9 mouse cellular contexts compared by ENCODE assay signal in genomic region chrX:153389291-153389690, GRCm38 (mm10).
DNase-seq lines count a peak whose midpoint lies in the region; ATAC-seq and TF ChIP-seq lines count a peak whose summit lies in the region.
"Had no signal": no experiment of that assay in that cellular context is flagged by ENCODE, and none has a peak within 500 bp of the region (broad histone marks: within the 10 kb centered on the region; RNA-seq: fewer than 3 reads in every experiment).

No protein-coding gene starts in this region.

- no peak overlapping the region for H3K27ac ChIP-seq in heart, embryonic 11.5 days (ENCODE audit: low read depth, low read length)
- H3K27ac ChIP-seq in lung, postnatal 0 days (ENCODE audit: low read length), result no peak overlapping the region
- H3K27ac ChIP-seq in cortical plate, adult 2 months (ENCODE audit: insufficient read depth, low read length), result no peak overlapping the region

- WGBS in heart, embryonic 11.5 days (ENCODE audit: insufficient replicate concordance), result 25% methylated on average over 2 of the region's 2 CpGs
- 32% methylated on average over 2 of the region's 2 CpGs for WGBS in lung, postnatal 0 days

- no peak overlapping the region for H3K4me2 ChIP-seq in heart, embryonic 11.5 days
- no peak overlapping the region for H3K4me2 ChIP-seq in lung, postnatal 0 days (replicated peaks; ENCODE audit: low read depth, low read length)

- no peaks in the 10 kb centered on the region for H3K27me3 ChIP-seq in heart, embryonic 11.5 days (ENCODE audit: control insufficient read depth, insufficient read depth, low read length)
- no peaks in the 10 kb centered on the region for H3K27me3 ChIP-seq in lung, postnatal 0 days (replicated peaks; ENCODE audit: insufficient read depth, low read length)

- peak; percentile 63 for TF ChIP-seq CTCF in lung, postnatal 0 days (IDR thresholded peaks at IDR 0.05)
- TF ChIP-seq CTCF in cortical plate, adult 2 months (IDR thresholded peaks at IDR 0.05; ENCODE audit: extremely low read depth, insufficient read depth, low read length), result peak; percentile 33; the same call in 1 of the 2 replicates

- H3K4me3 ChIP-seq in heart, embryonic 11.5 days (ENCODE audit: low read depth, low read length), result no peak overlapping the region
- H3K4me3 ChIP-seq in lung, postnatal 0 days (ENCODE audit: low read depth, low read length), result no peak overlapping the region
- no peak overlapping the region for H3K4me3 ChIP-seq in cortical plate, adult 2 months (ENCODE audit: insufficient read depth, low read length)

- H3K4me1 ChIP-seq in heart, embryonic 11.5 days (ENCODE audit: control insufficient read depth, insufficient read depth, low read length), result no peaks in the 10 kb centered on the region
- H3K4me1 ChIP-seq in lung, postnatal 0 days (ENCODE audit: insufficient read depth, low read depth, low read length), result no peaks in the 10 kb centered on the region
- no peaks in the 10 kb centered on the region for H3K4me1 ChIP-seq in cortical plate, adult 2 months (ENCODE audit: control insufficient read depth, insufficient read depth, low read length)

- TF ChIP-seq EP300 in lung, postnatal 0 days (IDR thresholded peaks at IDR 0.05), result no peak

- DNase-seq in heart, postnatal 14 days, result peak; percentile 1 to 10
- peak; percentile 29 for DNase-seq in lung, postnatal 0 days (ENCODE audit: low spot score)
- DNase-seq in lung, adult 18-20 months, result no peak
- DNase-seq in Muller cell, postnatal 12 days (ENCODE audit: inconsistent ontology term), result peak; percentile 5
- DNase-seq in thymus, postnatal 0 days (ENCODE audit: low spot score), result no peak
- no peak for DNase-seq in neural tube, embryonic 10.5 days (ENCODE audit: extremely low spot score, low spot score)
- DNase-seq: lung, postnatal 4 days had no signal

- H3K36me3 ChIP-seq in heart, embryonic 11.5 days (ENCODE audit: control insufficient read depth, insufficient read depth, low read length), result no peaks in the 10 kb centered on the region
- H3K36me3 ChIP-seq in lung, postnatal 0 days (ENCODE audit: insufficient read depth, low read length), result no peaks in the 10 kb centered on the region

- ATAC-seq in heart, embryonic 11.5 days (replicated peaks; ENCODE audit: insufficient number of reproducible peaks, low FRiP score, low TSS enrichment), result no peak
- no peak for ATAC-seq in lung, postnatal 0 days

- H3K9me3 ChIP-seq in heart, embryonic 11.5 days (replicated peaks; ENCODE audit: control insufficient read depth, low read length), result no peaks in the 10 kb centered on the region
- no peaks in the 10 kb centered on the region for H3K9me3 ChIP-seq in lung, postnatal 0 days (ENCODE audit: low read length)

- no peak overlapping the region for H3K9ac ChIP-seq in heart, embryonic 11.5 days (ENCODE audit: low read depth, low read length)
- H3K9ac ChIP-seq in lung, postnatal 0 days (replicated peaks; ENCODE audit: low read depth), result no peak overlapping the region

- intact Hi-C loops in heart, postnatal 14 days (cut with DNase I), result loop anchor here (2.0 to 5.0 kb wide), 4 partner anchors 118 to 333 kb away; partner anchors contain the start of gene Nbdy

- TF ChIP-seq POLR2A in cortical plate, adult 2 months (IDR thresholded peaks at IDR 0.05; ENCODE audit: extremely low read depth, insufficient read depth, low read length), result no peak

Comparison
In these comparisons a context has a peak if more than half of its experiments do, and no peak if none do; other contexts are left out.
1. DNase-seq: peak in heart, postnatal 14 days (2 of 2), lung, postnatal 0 days (single experiment) and Muller cell, postnatal 12 days (single experiment); none in lung, adult 18-20 months (0 of 2), thymus, postnatal 0 days (single experiment) and neural tube, embryonic 10.5 days (single experiment).